Mouse (Mus musculus) cerebellum, postnatal 25 days (tissue): ENCODE results near the gene Hs3st4.
A peak's percentile ranks its signal among the peaks of the same experiment; 100 is the strongest.

Source experiments
- DNase-seq, 2 experiments: peaks; one replicate each; pipeline ENCODE4 v3.0.0; 2021; ENCODE audit warnings: mixed read lengths in 2 of 2

Gene Hs3st4

GRCm38 (mm10) chr7:124141229-124141628, 158.6 kb downstream of the Hs3st4 start:
- DNase-seq = no peak

GRCm38 (mm10) chr7:124150901-124151300, 168.2 kb downstream of the Hs3st4 start:
- DNase-seq = peak; percentile 19 to 60

- no peak for DNase-seq
Observed at GRCm38 (mm10) chr7:124163301-124163700, 180.6 kb downstream of the Hs3st4 start.

- DNase-seq = no peak
Observed at GRCm38 (mm10) chr7:124166229-124166628, 183.6 kb downstream of the Hs3st4 start.

DNA sequence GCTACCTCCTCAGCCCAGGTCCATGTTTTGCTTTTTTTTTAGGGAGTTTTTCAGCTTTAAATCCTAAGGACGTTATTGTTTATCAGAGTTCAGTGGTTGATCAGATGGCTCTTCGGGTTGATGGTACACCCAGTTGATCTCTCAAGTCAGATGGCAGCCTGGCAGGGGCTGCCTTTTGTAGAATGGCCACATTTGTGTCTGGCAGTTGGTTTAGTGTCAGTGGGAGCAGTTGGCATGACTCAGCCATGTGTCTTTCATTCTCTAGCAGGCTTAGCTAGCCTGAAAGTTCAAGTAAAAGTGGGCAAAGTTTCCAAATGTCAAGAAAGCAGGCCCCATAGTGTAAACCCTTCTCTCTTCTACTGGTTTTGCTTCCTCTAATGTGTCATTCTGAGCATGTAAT, 186.1 kb downstream of the Hs3st4 start:
- DNase-seq = peak in 1 of 2 experiments; percentile 32

- peak in 1 of 2 experiments; percentile 8 for DNase-seq
Observed at GRCm38 (mm10) chr7:124170001-124170400, 187.3 kb downstream of the Hs3st4 start.

- peak in 1 of 2 experiments; percentile 6 for DNase-seq
Observed at GRCm38 (mm10) chr7:124171992-124172391, 189.3 kb downstream of the Hs3st4 start.

GRCm38 (mm10) chr7:124180926-124181325, 198.3 kb downstream of the Hs3st4 start:
- no peak for DNase-seq

DNA sequence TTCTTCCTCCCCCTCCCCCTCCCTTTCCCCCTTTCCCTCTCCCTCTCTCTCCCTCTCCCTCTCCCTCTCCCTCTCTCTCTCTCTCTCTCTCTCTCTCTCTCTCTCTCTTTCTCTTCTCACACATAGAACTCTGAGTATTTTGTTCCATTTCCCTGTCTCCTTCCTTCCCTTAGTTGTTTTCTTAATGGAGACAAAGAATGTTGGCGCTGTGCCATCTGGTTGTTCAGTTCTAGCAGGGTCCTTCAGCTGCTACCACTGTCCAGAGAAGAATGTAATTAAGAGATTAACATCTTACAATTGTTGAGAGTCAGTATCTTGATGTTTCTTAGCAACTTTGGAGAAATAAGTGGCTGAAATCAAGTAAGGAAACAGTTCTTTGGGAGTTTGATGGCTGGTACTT, 202.0 kb downstream of the Hs3st4 start:
- no peak for DNase-seq

- peak; percentile 43 to 60 for DNase-seq
Observed at GRCm38 (mm10) chr7:124198811-124199570, 216.3 kb downstream of the Hs3st4 start.

DNA sequence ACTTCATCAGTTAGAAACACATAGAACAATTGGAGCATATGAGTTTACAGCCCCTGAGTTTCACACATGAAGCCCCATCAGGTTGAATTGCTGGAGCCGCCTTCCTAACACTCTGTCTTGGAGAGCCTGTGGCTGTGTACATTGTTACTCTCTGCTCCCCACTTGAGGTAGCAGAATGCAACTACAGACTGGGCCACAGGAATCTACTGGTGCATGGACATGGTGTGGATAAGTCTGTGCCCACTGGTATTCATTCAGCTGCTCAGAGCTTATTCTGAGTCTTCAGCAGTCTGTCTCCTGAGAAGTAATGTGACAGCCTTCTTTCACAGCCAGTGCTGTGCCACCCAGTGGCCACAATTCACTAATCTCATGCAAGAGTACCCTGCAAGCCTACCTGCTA, 234.3 kb downstream of the Hs3st4 start:
- DNase-seq = peak in 1 of 2 experiments; percentile 8

DNA sequence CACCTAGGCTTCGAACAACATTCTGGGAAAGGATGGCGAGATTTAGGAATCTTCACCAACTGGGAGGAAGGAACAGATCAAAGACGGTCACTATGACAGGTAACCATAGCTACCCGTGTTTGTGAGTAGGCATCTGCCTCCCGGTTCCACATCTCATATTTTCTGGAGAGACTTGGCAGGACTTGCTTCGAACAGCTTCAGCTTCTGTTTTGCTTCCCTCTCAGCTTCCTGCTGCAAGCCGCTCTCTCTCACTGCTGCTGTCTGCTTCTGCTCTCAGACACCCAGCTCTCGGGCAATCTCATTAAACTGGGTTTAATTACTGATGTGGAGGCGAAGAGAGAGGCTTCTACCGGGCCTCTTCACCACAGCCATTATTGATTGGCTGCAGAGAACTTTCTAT, 237.9 kb downstream of the Hs3st4 start:
- DNase-seq = no peak

- DNase-seq = no peak
Observed at GRCm38 (mm10) chr7:124237896-124238670, 255.4 kb downstream of the Hs3st4 start.

GRCm38 (mm10) chr7:124239903-124240647, 257.4 kb downstream of the Hs3st4 start:
- no peak for DNase-seq

DNA sequence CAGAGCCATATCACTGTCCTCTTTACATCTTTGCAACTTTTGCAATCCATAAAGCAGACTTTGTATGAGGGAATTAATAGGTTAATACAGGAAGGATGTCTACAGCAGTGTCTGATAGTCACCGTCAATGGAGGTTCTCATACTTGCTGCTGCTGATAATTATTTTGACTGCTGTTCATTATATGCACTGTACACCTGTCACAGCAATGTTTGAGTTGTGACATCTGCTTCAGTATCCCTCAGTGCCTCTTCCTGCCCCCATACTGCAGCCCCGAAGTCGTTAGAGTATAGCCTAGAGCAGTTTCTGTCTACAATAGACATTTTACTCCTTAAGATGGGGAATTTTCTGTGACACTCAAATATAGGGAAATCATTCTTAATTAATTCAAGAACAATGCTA, 267.2 kb downstream of the Hs3st4 start:
- no peak for DNase-seq

DNA sequence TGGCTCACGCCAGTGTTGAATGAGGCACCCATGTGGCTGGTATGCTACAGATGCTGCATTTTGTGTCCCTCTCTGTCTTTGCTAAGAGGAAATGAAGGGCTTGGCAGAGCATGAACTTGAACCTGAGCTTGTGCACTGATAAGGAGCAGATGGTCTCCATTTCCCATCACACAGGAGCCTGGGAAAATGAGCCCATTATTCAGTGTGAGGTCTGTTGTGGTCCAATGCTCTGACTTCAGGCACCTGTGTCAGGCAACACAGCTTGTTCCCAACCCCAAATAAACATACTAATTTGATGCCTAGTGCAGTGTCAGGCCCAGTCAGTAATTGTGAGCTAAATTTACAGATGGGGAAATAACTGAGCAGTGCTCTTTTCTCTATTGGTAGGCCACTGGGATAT, 267.9 kb downstream of the Hs3st4 start:
- no peak for DNase-seq

- no peak for DNase-seq
Observed at GRCm38 (mm10) chr7:124258419-124258818, 275.8 kb downstream of the Hs3st4 start.

DNA sequence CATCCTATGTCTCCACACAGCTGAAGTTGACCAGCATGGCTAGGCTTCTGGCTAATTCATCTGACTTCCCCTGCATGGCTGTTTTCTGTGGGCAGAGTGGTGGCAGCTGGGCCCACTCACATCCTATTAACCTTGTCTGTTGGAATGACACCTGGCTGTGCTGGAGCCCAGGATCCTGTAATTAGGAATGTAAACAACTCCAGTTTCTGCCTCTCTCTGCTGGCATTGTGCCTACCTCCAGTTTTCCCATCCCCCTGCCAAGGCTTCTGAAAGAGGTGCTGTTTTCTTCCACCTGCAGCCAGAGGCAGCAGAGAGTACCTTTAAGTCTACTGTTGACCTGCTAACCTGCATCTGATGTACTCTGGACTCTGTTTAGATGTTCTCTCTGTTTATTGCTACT, 288.1 kb downstream of the Hs3st4 start:
- DNase-seq = peak in 1 of 2 experiments; percentile 10

DNA sequence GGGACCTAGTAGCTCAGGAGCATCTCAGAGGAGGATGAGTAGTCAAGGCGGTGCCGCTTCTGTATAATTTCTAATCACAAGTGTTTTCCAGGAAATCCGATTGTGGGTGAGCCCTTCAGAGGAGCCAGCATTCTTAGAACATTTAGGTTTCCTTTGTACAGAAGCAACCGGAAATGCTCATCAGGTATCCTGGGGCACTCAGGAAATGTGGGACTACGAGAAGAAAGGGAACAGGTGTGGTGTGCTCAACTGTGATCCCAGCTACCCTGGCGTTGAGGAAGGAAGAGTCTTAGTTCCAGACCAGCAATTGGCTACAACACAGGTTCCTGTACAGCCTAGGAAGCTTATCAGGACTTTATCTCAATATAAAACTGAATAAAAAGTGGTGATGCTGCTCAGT, 307.2 kb downstream of the Hs3st4 start:
- DNase-seq = no peak

- peak; percentile 56 to 59 for DNase-seq
Observed at GRCm38 (mm10) chr7:124319451-124319850, 336.8 kb downstream of the Hs3st4 start.

DNA sequence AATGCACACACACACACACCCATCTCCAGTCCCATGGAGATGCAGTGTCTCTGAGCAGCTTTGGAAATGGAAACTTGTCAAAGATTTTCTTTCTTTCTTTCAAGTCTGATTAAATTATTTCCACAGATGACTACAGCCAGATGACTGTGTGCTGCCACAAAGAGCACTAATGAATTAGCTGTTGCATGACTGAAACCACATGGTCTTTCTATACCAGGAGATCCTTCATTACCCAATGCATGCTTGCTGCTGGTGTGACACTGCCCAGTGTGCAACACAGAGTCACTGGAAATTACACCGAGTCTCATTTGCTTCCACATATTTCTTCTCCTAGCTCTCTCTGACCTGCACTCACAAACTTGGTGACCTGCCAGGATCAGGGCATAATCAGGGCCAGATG, 353.0 kb downstream of the Hs3st4 start:
- DNase-seq = peak in 1 of 2 experiments; percentile 9

DNA sequence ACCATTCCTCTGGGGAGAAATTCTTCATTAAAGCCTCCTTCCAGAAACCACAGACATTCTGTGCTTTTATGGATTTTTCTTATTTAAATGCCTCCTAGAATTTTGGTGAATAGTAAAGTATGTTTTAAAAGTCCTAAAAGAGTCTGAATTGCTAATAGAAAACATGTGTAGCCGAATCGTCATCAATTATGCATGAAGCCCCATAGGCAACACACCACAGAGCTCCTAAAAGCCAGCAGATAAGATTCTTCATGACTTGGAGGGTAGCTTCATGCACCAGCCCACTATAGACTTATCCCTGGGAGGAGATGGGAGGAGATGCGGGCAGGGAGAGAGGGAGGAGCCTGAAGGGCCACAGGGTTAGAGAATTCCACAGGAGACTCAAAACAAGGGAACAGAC, 358.8 kb downstream of the Hs3st4 start:
- DNase-seq = no peak
